Mouse (Mus musculus) CH12F3 (cell line): Measurements from ENCODE around the gene Foxo6.

Source experiments
- in situ Hi-C: fragments of 300-500 bp; cut with MboI; formaldehyde crosslinking; loops from 2 replicates; pipeline ENCODE4 v1.14.3; 2020; ENCODE audit warnings: low sequenced_read_pairs

Foxo6 gene

DNA sequence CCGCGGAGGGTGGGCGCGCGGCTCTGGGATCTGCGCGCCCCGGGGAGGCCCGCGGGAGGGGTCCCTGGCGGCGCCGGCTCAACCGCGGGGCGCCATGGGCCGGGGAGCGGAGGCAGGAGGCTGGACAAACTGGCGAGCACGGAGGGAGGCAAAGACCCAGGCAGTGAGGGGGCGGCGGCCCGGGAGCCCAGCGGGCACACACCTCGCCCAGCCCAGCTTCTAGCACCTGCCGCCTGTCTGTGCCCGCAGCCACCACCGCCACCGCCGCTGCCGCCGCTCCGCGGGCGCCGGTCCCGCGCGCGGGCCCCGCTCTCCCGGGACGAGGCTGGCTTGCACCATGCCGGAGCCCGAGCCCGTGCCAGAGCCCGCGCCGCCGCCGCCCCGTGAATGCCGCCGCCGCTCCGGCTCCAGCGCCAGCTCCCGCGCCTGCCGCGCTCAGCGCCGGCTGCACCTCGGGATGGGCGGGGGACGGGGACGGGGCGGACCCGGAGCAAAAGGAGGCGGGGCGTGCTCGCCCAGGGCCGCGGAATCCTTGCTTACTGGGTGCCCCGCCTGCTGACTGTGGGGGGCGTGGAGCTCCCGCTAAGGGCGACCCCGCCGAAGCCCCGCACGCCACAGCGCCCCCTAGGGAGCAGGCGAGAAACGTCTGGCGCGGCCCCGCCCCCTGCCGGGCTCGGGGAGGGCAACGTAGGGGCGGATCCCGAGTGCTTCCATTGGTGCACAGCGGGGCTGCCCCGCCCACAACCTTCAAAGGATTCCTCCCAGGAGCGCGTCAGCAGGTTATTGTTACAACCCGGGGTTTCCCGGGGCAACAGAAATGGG, at the start of gene Foxo6:
Gene Foxo6 (minus strand): TSS at position 60 of the 822 bp plus-strand sequence.
- in situ Hi-C loops: no loop called here

DNA sequence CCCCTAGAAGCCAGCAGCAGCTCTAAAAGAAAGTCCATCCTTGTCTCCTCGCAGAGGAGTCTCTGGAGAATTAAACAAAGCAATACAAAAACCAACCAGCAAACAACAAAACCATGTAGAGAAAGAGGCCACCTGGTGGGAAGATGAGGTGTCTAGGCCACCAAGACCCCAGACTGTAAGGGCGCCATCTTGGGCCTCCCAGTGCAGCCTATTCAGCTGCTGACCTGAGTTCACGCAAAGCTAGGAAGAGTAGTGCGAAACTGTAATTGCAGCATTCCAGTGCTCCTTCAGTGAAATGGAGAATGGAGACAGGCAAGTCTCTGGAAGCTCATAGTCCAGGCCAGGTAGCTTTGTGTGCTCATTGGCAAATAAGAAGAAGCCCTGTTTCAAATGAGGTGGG, 47.2 kb upstream of the Foxo6 start:
- in situ Hi-C loops: no loop called here

DNA sequence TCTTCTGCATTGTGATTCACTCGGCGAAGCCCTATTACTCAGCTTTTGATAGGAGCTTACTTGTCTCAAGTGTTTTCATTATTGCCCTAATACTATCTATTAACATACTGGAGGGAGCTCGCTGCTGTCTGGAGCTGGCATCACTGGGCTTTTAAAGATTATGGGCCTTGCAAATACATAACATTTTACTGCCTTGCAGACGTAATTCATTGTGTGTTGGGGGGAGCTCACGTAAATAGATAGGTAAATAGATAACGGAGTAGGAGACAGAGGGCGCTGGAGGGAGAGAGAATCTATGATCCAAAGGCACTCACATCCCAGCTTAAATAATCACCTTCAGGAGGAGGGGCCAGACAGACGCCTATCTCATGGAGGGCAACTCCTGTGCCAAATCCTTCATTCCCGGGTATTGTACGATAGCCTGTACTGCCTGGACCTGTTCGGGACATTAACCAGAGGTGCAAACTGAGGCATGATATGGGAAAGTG, 45.8 kb upstream of the Foxo6 start:
- in situ Hi-C loops: no loop called here

DNA sequence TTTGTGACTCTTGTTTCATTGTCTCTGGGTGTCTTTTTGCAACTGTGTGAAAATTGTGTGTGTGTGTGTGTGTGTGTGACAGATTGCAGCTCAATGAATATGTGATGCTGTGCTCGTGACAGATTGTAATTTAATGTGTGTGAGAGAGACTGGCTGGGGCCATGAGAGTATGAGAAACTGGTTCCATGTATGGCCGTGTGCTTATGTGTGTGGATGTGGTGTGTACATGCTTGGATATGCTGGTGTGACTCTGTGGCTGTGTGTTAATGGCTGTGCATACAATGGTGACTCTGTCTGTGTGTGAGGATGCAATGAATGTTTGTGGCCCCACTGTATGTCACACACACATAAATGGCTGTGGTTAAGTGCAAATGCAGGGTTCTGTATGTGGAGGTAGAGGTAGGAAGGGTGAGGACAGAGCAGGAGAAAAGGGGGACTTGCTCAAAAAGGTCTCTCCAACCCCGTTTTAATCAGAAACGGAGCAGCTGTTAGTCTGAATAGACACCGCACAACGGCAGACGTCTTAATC, 45.3 kb upstream of the Foxo6 start:
- in situ Hi-C loops: no loop called here

DNA sequence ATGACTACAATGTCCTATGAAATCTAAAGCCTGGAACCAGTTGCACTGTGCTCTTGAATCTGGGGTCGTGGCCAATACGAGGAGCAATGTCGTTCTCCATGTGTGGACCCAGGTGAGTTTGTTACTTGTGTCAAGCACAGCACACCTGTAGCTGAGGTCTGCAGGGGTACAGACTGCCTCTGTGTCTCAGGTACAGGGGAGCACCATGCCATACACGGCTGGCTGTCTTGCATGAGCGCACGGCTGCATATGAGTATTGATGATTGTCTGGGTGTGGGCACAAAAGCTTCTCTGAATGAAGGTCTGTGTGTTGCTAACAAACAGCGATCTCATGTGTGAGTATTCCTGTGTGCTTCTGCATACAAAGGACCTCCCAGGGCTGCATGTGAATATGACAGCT, 44.8 kb upstream of the Foxo6 start:
- in situ Hi-C loops: no loop called here

DNA sequence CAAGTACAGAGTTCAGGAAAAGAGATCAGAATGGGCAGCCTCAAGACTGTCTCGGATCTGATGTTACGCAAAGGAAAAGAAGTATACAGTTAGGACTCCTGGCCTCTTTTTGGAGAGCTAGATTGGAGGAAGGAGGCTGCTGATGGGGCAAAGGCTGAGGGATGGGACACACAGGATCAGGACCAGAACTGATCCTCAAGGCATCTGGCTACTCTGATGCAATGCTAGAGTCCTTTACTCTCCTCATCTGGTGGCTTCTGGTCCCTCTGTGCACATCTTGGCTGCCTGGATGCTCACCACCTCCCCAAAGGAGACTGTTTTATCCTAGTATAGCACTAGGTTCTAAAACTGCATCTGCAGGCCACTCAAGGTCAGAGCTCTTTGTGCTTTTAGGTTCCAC, 44.4 kb upstream of the Foxo6 start:
- in situ Hi-C loops: no loop called here

DNA sequence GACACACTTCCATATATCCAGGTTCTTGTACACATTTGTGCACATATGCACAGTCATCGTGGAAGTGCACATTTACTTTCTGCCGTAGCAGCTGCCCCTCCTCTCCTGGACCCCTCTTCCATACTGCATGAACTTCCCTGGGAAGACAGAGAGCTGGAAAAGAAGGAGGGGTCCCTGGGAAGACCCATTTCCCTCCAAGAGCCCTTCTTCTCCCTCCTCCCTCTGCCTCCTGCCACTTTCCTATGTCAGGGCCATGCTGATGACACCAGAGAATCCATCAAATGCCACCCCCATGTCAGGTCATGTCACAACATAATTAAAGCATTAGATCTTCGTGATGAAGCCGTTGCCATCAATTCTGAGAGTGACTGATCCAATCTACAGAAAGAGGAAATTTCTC, 38.6 kb upstream of the Foxo6 start:
- in situ Hi-C loops: loop anchor here (10.0 kb wide), 1 partner anchor 101 kb away; no protein-coding TSS in a partner anchor

DNA sequence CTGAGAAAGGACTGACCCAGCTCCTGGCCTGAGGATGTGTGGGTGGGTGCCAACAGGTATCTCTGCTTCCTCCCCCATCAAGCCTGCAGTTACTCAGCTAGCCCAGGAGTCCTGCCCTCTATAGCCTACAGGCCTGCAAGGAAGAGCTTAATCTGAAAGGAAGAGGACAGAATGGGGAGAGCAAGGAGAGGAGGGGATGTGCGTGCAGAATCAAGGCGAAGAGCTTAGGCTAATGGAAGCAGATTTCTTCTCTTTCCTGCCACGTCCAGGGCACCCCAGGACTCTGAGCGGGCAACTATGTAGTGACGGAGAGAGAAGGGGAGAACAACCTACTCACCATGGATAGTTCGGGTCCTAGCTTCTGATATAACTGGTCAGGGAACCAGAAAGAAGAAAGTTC, 37.9 kb upstream of the Foxo6 start:
- in situ Hi-C loops: loop anchor here (10.0 kb wide), 1 partner anchor 100 kb away; no protein-coding TSS in a partner anchor

DNA sequence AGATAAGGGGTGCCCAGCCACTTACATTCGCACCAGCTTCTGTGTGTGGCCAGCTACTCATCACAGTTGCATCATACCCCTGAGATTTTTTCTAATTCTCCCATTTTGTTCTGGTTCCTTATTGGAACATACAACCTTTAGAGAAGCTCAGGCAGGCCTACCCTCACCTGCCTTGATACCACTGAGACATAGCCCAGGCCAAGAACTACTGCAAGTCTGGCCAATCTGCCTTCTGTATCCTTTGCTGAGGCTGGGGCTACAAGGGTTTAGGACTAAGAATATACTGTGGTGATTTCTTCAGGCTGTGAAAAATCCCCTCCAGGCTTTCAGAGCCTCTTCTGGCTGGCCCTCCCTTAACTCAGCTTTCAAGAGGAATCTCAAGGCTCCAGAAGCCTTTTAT, 36.7 kb upstream of the Foxo6 start:
- in situ Hi-C loops: loop anchor here (10.0 kb wide), 1 partner anchor 99 kb away; no protein-coding TSS in a partner anchor

DNA sequence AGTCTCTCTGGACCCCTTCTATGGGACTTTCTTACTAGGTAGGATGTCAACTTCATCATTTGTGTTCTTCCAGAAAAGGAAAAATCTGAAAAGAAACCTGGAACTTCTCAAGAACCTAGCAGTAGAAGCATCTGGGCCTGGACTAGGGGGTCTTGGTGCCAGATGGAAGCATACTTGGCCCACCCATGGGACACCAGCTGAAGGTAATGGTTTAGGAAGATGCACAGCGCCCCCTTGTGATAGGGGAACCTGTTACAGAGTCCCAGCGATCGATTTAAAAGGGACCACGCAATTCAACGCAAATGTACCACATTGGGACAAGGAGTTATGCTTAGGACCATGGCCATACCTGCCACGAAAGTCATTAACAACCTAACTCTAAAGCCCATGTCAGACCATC, 36.0 kb upstream of the Foxo6 start:
- in situ Hi-C loops: loop anchor here (10.0 kb wide), 1 partner anchor 98 kb away; no protein-coding TSS in a partner anchor

DNA sequence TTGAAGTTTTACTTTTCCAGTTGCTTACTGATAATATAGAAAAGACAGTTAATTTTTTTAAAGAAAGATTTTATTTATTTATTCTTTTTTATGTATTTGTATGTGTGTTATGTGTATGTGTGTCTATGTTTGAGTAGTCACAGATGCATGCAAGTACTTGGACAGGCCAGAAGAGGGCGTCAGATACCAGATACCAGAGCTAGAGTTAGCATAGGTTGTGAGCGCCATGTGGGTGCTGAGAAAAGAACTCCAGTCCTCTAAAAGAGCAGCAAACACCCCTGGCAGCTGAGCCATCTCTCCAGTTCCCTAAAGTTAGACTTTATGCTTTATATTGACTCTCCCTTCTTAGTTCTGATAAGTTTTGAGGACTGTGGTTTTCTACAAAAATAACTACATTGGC, 30.4 kb upstream of the Foxo6 start:
- in situ Hi-C loops: no loop called here

DNA sequence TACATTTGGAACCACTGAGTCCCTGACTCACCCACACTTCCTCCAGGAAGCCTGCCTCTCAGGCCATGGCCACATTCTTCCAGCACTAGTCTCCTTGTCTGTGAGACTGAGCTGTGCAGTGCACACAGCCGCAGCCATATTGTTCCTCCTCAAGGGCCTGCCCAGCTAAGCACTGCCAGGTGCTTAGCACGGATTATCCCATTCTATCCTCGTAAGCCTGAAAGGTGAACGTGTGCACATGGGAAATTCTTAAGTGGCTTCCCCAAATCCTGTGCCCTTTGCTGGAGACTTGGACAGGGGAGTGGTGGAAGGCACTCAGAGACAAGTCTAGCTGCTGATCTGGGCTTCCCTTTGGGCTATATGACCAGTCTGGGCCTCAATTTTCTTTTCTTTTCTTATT, 29.6 kb upstream of the Foxo6 start:
- in situ Hi-C loops: no loop called here

DNA sequence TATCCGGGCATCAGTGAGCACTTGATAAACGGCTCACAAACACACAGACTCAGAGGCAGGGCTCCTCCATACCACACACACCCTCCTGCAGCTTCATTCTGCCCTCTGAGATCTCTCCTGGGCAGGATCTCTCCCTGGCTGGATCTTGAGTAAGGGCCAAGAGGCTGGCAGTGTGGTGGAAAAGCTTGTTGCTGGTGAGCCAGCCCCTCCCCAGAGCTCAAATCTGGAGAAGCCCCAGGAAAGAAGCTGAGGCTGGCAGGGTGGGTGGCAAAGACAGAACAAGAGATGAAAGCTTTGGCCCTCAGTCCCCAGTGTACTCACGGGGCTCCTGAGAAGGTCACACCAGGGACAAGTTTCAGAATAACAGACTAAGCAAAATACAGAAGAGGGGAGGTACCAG, 27.4 kb upstream of the Foxo6 start:
- in situ Hi-C loops: no loop called here

DNA sequence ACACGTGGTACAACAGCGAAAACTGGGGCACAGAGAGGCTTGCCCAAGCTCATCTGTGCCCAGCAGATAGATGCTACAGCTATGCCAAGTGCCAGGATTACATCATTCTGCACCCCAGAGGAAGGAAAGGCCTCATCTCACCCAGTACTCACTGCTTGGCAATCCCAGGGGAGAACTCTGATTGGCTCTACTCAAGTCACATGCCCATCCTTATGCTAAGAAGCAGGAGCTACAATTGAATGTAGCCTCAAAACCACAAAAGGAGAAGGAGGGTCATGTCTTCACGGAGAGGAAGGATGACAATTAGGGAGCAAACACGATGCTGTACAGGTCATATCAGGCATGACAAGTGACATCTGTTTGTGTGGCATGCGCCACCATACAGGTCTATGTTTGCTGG, 26.2 kb upstream of the Foxo6 start:
- in situ Hi-C loops: no loop called here

DNA sequence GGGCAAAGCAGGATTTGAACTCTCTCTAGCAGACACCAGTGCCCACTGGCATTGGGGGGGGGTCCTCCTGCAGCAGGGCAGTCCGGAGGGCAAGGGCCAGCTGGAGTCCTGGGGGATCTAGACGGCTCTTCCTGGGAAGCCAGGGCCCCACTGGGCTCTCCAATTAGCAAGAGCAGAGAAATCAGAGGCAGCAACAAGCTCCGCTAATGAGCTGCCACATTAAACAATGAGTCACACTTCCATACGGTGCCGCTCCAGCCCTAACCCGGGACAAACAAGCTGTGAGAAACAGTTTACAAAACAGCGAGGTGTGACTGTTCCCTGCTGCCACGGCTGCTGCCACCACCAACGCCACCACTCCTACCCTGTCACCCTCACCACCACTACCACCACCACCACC, 17.4 kb upstream of the Foxo6 start:
- in situ Hi-C loops: no loop called here

DNA sequence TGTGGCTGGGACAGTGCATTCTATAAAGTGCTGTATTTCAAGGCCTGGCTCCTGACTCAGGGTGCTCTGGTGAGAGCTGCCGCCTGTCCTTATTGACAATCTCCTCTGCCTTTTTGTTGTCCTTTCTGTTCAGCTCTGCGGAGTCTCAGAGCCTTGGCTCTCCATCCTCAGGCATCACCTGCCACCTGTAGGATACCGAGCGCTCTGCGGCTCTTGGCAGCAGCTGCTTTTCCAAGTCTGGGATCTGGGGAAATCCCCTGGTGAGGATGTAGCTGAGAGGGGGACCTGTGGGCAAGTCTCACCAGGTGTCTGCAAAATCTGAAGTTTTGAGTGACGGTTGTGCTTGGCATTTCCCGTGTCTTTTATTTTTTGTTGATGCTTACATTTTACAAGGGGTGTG, 12.1 kb upstream of the Foxo6 start:
- in situ Hi-C loops: no loop called here

DNA sequence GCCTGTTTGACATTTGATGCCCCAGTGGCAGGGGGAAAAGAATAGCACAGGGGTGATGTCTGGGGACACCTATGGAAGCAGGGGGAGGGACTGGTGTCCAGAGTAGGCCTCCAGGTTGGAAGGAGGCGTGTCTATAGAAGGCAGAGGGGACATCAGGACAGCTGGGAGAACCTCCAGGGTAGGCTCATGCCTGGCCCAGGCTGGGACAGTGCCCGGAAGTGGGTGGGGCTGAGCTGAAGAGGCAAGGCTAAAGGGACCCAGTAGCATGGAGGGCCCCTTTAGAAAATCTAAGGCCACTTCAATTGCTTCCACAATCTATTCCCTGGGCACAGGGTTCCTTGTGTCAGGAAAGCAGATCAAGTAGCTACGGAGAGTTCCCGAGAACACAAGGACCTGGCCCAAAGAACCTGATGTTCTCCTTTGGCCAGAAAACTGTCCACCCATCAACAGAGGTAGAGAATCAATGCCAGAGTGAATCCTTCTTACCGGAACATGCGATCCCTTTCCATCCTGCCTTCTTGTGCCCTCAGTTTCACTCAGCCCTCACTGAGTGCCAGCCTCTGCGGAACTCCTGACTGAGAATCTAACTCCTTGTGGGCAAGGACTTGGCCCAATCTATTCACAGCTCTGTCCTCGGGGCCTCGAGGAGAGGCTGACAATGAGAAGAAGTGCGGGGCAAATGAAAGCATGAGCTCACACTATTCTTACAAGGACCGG, 4.1 kb upstream of the Foxo6 start:
- in situ Hi-C loops: no loop called here

DNA sequence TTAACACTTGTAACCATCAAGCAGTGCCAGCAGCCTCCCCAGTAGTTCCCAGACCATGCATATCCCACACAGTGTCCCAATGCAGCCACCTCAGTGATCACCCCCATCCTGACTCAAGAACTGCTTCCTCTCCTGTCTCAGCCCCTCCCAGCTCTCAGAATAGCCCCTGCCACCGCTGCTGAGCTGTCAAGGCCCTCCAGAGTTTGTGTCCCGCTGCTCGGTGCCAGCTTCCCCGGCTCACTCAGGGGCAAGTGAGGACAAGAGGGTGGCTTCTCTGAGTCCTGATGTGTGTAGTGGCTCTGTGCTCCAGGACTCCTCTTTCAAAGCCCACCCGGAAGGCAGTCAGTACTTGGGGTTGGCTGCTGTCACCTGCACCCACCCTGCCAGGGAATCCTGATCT, 3.3 kb upstream of the Foxo6 start:
- in situ Hi-C loops: no loop called here

DNA sequence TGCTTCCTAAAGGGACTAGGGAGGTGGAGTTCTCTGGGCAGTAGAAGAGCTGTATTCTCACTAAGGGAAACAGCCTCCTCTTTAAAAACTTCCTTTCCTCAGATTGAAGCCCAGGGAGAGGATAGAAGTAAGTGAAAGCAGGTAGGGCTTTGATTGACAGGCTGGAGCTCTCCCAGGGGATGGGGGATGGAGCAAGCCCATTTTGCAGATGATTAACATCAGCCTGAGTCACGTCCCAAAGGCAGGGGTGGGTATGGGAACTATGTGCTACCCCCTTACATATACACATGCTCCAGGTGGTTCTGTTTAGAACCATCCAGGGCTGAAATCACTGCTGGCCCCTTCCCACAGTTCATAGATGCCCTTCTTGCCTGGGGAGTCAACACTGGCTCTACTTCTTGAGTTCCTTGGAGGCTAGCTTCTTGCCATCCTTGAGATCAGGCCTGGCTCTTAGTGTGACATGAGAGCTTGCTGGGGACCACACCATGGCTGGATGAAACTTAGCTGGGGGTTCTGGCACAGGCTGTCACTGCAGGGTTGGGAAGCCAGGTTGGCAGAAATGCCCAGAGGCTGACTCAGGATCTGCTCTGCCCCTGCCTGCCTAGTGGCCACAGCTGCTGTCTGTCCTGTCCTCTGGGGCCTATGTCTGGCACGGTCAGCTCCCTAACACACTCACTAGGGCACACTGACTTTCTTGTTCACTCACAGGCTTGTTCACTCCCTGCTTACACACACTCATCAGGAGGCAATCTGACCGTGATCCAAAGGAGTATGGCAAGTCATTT, 2.2 kb upstream of the Foxo6 start:
- in situ Hi-C loops: no loop called here

DNA sequence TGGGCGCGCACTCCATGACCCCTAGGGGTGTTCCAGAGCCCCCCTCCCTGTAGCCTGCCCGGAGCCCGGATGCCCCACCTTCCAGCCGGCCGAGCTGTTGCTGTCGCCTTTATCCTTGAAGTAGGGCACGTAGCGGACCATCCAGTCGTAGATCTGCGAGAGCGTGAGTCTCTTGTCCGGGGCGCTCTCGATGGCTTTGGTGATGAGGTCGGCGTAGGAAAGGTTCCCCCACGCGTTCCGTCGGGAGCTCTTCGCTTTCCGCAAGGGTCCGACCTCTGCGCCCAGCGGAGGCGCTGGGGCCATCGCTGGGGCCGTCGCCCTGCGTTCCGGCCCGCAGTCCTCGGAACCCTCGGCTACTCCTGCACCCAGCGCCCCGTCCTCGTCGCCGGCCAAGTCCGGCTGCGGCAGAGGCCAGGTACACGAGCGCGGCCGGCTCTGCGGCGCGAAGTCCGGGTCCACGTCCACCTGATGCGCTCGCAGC, 348 bp downstream of the Foxo6 start:
- in situ Hi-C loops: no loop called here

DNA sequence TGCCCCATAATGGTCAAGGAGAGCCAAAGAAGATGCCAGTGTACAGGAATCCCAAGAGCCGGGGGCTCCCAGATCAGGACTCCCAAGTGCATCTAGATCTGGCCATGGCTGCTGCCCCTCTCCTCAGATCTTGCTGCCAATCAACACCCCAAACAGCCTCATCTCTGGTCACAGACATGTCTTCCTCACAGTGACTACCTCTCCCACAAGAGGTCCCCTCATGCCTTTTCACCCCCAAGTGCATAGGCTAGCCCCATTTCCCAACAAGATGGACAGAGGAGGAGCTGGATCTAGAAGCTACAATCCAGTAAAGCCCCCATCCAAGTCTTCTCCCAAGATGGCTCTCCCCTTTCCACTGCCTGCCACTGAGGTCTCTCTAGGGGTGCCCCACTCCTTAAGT, 1.4 kb downstream of the Foxo6 start:
- in situ Hi-C loops: no loop called here
